Mouse (Mus musculus): Measurements from ENCODE around the gene Gngt2.
A peak's percentile ranks its signal among the peaks of the same experiment; 100 is the strongest.
"Not testable (repeated sequence)": the region's sequence is repeated elsewhere in the genome, so short reads cannot be mapped to it uniquely, and the experiment has no call there.

The Gngt2 gene

DNA sequence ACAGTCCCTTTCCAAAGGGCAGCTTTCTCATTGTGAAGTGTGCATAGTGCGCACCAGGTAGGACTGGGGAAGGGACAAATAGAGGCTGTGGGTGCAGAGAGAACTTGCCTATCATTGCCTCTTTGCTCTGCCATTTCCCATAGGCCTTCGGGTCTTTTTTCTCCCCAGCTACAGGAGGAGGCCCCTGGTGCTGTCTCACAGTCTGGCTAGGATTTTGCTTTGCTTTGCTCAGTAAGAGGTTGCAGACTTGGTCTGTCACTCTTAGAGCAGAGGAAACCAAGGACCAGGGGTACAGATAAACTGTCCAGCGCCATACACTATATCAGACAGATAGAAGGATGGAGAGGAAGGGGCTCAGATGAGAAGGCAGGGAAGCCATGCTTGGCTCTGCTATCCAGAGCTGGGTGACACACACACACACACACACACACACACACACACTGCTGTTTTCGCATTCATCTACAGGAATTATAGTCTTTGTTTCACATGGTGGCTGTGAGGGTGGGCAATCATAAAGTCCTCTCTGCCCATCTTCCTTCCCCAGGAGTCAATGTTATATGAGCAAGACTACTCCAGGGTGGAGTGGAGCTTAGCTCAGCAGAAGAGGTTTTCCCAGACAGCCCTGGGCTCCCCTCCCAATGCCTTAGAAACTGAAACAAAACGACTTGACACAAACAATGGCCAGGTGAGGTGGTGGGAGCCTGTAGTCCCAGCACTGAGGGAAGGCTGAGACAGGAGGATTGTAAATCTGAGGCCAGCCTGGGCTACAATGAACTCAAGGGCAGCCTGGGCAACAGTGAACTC, 3.9 kb downstream of the Gngt2 start:
- DNase-seq (ENCODE audit: low spot score), result no peak

- DNase-seq (ENCODE audit: low spot score), result no peak
Measured at GRCm38 (mm10) chr11:95841498-95841830, 4.4 kb downstream of the Gngt2 start.

- no peak for DNase-seq (ENCODE audit: low spot score)
Measured at GRCm38 (mm10) chr11:95842074-95842681, 5.2 kb downstream of the Gngt2 start, which contains the start of gene Abi3. Gene Abi3 (minus strand): TSS chr11:95842476.

GRCm38 (mm10) chr11:95842953-95843352, 5.9 kb downstream of the Gngt2 start:
- no peak for DNase-seq (ENCODE audit: low spot score)

- no peak for DNase-seq (ENCODE audit: low spot score)
Measured at GRCm38 (mm10) chr11:95843421-95843950, 6.5 kb downstream of the Gngt2 start.

DNA sequence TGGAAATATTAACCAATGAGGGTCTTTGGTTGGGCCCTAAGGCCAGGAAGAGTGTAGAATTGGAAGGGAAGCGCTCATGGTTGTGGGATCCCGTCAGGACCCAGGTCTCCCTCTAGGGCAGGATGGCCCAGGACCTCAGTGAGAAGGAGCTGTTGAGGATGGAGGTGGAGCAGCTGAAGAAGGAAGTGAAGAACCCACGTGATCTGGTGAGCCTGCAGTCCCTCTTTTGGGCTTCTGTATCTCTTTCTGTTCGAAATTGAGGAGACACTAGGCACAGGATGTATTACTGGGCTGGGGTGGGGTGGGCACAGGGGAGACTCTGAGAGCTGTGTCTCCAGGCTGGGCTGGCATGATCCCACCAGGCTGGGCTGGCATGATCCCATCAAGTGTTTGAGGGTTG, 7.9 kb downstream of the Gngt2 start:
- no peak for DNase-seq (ENCODE audit: low spot score)

GRCm38 (mm10) chr11:95850898-95851297, 13.9 kb downstream of the Gngt2 start:
- no peak for DNase-seq (ENCODE audit: low spot score)

GRCm38 (mm10) chr11:95853684-95854083, 16.7 kb downstream of the Gngt2 start:
- DNase-seq (ENCODE audit: low spot score), result no peak

DNA sequence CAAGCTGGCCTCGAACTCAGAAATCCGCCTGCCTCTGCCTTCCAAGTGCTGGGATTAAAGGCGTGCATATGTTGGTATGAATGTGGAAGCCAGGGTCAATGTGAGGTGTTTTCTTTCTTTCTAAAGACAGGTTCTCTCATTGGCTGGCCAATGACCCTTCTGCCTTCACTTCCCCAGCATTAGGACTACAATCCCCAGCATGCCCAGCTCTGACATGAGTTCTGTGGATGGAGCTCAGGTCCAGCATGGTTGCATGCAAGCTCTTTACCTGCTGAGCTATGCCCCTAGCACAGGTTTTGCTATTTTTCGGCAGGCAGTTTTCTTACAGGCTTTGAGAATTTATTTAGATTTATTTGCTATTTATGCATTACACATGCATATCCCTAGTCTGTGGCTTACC, 20.3 kb downstream of the Gngt2 start:
- peak; percentile 28 for DNase-seq (ENCODE audit: low spot score)

DNA sequence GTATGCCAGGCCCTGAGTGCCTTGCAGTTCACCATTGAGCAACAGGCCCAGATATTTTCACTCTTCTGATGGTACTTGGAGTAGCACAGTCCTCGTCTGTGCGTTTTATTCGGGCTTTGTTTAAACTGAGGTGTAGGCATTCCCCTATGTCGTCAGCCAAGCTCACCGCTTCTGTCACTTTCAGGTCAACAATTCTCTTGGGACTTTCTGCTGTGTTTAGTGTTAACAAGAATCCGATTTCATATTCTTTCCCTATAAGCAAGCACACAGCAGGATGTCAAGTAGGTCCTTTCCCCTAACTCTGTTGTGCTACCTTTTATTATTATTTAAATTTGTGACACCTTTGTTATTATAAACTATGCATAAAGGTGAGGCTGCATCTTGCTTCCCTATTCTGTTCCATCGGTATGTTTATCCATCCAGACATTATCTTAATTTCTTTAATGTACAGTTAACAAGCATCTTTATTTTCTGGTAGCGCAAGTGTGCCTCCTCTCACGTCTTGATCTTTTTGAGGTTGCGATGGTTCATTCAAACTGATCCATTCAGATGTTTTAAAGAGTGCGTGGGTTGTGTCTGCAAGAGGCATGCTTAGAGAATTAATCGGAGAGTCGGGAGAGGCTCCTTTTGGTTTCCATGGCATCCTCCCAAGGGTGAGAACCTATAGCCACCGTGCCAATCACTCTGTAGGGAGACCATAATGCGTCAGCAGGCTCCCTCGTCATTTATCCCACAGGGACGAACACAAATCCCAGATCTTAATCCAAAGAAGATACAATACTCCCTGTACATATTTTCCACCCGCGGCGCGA, 20.9 kb downstream of the Gngt2 start:
- no peak for DNase-seq (ENCODE audit: low spot score)

DNA sequence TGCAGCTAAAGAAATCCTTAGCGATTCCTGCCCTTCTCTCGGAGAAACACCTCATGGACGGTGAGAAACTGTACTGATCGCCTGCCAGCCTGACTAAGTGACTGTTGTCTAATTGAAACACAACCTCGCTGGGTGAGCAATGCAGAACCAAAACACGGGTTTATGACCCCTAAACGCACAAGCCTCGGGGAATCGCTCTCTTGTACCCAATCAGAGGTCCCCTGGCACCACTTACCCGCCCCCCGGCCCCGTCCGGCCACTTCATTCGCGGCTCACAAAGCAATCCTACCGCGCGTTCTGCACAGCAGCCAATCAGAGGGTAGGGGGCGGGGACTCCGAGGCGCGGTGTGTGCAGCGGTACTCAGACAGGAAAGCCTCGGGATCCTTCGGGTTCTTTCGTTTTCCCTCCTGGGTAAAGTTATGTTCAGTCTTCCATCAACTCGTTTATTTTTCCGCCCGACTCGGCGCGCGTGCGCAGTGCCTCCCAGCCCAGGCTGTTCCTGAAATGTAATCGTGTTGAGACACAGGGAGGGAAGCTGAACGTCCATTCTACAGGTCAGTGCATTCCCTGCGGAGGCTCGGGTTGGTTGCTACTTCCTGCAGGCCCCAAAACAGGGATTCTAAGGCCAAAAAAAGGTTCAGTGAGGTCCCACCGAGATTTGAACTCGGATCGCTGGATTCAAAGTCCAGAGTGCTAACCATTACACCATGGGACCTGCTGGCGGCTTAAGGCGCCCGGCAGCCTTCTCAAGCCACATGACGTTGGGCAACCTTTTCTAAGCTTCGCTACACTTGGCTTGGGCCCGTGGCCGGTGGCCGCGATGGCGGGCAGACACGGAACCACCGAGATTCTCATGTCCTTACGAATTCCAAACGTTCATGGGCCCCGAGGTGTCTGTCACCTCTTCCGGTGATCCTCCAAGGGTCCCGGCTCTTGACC, 21.8 kb downstream of the Gngt2 start:
- DNase-seq (ENCODE audit: low spot score), result peak; percentile 98

DNA sequence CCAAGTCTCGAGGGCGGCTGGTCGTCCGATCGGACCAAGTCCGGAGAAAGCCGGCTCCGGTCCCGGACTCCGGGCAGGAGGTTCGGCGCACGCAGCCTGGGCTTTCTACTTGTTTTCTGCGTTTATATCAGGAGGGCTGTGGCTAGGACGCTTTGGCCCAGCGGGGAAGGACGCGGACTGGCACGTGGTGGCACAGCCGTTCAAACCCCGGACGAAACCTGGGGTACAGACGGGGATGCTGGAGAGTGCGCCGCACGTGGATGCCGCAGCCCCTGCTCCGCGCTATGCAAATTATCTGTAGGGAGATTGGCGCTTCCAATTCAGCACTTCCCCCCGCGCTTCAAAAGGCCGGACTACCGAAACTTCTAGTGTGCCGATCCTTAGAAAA, 22.4 kb downstream of the Gngt2 start:
- peak; percentile 84 for DNase-seq (ENCODE audit: low spot score)

- peak; percentile 56 for DNase-seq (ENCODE audit: low spot score)
Measured at GRCm38 (mm10) chr11:95860071-95860490, 23.1 kb downstream of the Gngt2 start.

- DNase-seq (ENCODE audit: low spot score), result no peak
Measured at GRCm38 (mm10) chr11:95861397-95861796, 24.4 kb downstream of the Gngt2 start.

GRCm38 (mm10) chr11:95869442-95869841, 32.4 kb downstream of the Gngt2 start:
- no peak for DNase-seq (ENCODE audit: low spot score)

- no peak for DNase-seq (ENCODE audit: low spot score)
Measured at GRCm38 (mm10) chr11:95869918-95870470, 33.0 kb downstream of the Gngt2 start.

DNA sequence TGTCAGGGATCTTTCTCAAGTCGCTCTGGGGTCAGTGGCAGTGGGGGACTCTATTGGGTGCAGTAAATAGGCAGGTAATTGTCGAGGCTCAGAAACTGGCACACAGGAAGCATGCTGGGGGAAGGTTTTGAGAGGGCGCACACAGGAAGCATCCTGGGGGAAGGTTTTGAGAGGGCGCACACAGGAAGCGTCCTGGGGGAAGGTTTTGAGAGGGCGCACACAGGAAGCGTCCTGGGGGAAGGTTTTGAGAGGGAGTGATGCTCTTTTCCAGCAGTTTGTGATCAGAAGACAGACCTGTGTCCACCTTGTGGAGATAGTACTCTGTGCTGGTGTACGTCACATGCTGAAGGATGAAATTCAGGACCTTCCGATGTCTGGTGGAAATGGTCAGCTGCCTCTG, 38.8 kb downstream of the Gngt2 start:
- peak; percentile 5 for DNase-seq (ENCODE audit: low spot score)

GRCm38 (mm10) chr11:95876296-95876695, 39.3 kb downstream of the Gngt2 start:
- peak; percentile 82 for DNase-seq (ENCODE audit: low spot score)

GRCm38 (mm10) chr11:95879861-95880260, 42.8 kb downstream of the Gngt2 start:
- not testable (repeated sequence) for DNase-seq (ENCODE audit: low spot score)

DNA sequence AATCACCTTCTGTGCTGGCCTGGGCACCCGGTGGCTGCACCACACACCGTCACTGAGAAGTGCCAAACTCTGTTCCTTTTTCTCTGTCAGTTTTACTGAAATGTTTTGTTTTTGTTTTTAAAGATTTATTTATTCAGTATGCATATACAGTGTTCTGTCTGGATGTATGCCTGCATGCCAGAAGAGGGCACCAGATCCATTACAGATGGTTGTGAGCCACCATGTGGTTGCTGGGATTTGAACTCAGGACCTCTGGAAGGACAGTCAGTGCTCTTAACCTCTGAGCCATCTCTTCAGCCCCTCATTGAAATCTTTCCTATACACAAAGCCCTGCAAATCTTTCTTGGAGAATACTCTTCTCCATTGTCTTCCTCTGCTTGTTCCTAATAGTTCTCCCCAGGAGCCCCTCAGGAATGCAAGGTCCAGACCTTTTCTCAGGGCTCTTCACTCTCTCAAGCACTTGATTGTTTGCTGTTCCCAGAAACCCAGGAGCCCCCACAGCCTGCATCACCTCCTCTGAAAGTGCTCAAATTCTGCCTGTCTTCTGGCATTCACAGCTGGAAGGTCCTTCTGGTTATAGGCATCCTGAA, 53.5 kb downstream of the Gngt2 start:
- no peak for DNase-seq (ENCODE audit: low spot score)

All from embryo, embryonic 10.5 days (tissue).